Mouse (Mus musculus) mouse trophoblast stem cell (cell line): ENCODE measurements around the gene Mgst2.

ENCODE experiments used
- in situ Hi-C, 2 experiments: fragments of 300-500 bp; cut with MseI, MboI; formaldehyde crosslinking; loops; 2 replicates in 1 of 2; 3 replicates in 1 of 2; pipeline ENCODE4 v1.15.1; 2025

The Mgst2 gene

GRCm38 (mm10) chr3:51701281-51701751 lies 41.2 kb downstream of the Mgst2 start:
- in situ Hi-C loops, result no loop called here

- in situ Hi-C loops, result no loop called here
Observed at GRCm38 (mm10) chr3:51701950-51702349, 41.8 kb downstream of the Mgst2 start.

- in situ Hi-C loops, result no loop called here
Observed at GRCm38 (mm10) chr3:51702701-51703286, 42.6 kb downstream of the Mgst2 start.

DNA sequence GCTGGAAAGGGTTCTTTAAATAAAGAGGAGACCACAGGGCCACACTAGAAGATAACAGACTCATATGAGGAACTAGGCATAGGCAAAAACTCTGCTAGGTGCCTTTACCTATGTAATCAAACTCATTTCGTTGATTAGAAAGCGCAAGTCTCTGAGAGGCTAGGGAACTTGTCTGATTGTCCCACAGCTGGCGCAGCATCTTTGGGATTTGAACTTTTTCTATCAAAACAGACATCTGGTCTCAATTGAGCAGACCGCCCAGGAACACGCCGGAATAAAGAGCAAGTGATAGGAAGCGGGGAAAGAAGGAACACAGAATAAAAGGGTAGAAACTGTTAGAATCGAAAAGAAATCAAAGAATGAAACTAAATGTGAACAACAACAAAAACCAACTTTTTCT lies 43.3 kb downstream of the Mgst2 start:
- in situ Hi-C loops, result no loop called here

GRCm38 (mm10) chr3:51705220-51705619 lies 45.1 kb downstream of the Mgst2 start:
- in situ Hi-C loops, result no loop called here

DNA sequence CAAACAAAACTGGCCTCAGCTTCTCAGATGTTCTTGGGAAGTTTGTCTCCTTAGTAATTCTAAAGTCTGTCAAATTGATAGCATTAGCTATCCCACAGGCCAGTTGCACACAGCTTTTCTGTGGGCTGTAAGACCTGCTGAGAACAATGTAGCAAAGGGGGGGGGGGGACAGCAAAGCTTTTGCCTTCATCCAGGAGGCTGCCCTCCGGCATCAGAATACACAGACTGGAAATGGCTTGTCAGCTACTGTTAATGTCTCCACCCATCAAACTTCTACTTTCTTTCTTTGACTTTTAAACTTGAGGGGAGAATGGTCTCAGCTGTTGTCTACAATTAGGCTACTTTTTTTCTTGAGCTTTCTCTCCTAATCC lies 48.2 kb downstream of the Mgst2 start:
- in situ Hi-C loops, result no loop called here

GRCm38 (mm10) chr3:51708746-51709411 lies 48.7 kb downstream of the Mgst2 start:
- in situ Hi-C loops, result no loop called here

DNA sequence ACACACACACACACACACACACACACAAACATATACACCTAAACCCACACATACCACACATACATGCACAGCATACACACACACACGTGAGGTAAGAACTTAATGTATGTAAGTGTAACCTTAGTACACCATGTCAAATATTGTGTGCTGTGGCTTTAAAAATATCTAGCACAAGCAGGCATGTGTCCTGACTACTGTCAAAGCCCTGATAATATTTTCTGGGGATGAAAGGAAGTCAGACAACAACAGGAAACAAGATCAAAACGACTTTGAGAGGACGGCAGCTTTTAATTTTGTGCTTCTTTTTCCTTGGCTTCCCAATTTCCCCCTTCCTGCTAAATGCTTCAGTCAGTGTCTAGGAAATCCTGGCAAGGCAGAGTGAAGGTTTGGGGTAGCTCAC lies 52.2 kb downstream of the Mgst2 start:
- in situ Hi-C loops, result no loop called here

DNA sequence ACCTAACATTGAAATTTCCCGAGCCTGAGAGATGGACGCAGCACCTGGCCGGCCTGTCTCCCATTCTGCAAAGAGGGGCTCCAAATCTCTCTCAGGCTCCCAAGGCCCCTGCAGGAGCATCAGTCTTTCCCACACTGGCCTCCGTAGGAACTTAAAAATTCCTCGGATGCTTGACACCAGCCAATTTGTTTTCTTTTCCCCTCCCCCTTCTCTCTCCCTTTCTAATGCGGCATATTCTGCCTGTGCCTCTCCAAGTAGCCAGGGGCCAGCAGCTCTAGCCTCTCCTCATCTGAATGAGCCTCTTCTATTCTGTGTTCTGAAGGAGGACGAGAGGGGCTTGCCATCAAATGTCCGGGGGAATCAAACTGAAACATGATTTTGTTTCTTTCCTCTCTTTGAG lies 53.1 kb downstream of the Mgst2 start:
- in situ Hi-C loops, result no loop called here

GRCm38 (mm10) chr3:51714469-51714868 lies 54.3 kb downstream of the Mgst2 start:
- in situ Hi-C loops, result no loop called here

GRCm38 (mm10) chr3:51717455-51717854 lies 57.3 kb downstream of the Mgst2 start:
- in situ Hi-C loops, result no loop called here

DNA sequence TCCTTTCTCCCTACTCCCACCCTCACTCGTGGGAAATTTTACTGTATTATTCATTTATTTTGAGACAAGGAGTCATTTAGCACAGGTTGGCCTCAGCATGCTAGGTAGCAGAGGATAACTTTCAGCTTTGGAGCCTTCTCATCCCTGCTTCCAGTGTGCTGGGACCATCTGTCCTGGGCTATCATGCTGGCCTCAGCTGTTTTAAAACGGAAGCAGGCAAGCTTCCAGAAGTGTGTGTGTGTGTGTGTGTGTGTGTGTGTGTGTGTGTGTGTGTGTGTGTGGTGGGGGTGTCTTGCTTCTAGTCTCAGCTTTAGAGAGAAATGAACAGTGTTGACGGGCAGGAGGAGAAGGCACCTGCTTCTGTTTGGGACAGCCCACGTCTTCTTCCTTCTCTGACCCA lies 57.7 kb downstream of the Mgst2 start:
- in situ Hi-C loops, result no loop called here

GRCm38 (mm10) chr3:51719373-51719772 lies 59.2 kb downstream of the Mgst2 start:
- in situ Hi-C loops, result no loop called here

GRCm38 (mm10) chr3:51719982-51720381 lies 59.8 kb downstream of the Mgst2 start:
- in situ Hi-C loops, result no loop called here

GRCm38 (mm10) chr3:51726257-51726656 lies 66.1 kb downstream of the Mgst2 start:
- in situ Hi-C loops, result no loop called here

- in situ Hi-C loops, result no loop called here
Observed at GRCm38 (mm10) chr3:51727487-51727886, 67.3 kb downstream of the Mgst2 start.

DNA sequence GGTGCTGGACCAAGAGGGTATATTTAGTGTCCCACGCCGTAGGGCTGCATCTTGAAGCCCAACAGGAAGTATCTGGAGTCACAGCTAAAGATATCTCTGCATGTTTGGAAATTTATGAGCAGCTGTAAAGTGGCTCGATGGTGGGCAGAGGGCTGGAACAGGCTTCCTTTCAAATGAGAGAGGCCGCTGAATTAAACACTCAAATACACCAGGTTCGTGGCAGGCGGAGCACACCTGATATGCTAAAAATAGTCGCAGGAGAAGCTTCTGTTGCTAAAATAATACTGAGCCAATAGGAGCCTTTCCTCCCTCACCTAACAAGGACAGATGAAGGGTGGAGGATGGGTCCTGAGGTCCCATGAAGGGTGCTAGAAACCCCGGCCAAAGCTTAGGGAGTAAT lies 67.8 kb downstream of the Mgst2 start:
- in situ Hi-C loops, result no loop called here

- in situ Hi-C loops, result no loop called here
Observed at GRCm38 (mm10) chr3:51728456-51728855, 68.3 kb downstream of the Mgst2 start.

- in situ Hi-C loops, result no loop called here
Observed at GRCm38 (mm10) chr3:51729109-51729918, 69.2 kb downstream of the Mgst2 start.

DNA sequence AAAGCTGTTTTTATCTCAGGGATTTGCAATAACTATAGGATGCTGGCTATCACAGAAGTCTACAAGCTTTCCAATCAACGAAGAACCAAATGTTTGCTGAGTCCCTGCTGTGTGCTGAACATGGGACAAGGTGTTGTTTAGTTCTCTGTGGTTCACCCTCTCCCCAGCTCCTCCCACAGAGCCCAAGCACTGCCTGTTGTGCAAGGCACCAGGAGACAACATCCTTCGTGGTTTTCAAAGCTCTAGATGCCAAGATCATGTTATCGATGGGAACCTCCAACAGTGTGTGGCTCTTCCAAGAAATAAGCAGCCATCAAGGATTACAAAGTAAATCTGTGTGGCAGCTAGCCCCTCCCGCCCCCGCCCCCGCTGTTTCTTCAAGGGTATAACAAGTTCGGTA lies 70.5 kb downstream of the Mgst2 start:
- in situ Hi-C loops, result no loop called here

GRCm38 (mm10) chr3:51731949-51732636 lies 71.9 kb downstream of the Mgst2 start:
- in situ Hi-C loops, result no loop called here
